Mouse (Mus musculus): ENCODE data around the gene Cfap73.
A peak's percentile ranks its signal among the peaks of the same experiment; 100 is the strongest.

Cfap73 gene

GRCm38 (mm10) chr5:120647814-120648491 is 13.9 kb upstream of the Cfap73 start:
- no peak for DNase-seq (ENCODE audit: low read depth, low spot score)

DNA sequence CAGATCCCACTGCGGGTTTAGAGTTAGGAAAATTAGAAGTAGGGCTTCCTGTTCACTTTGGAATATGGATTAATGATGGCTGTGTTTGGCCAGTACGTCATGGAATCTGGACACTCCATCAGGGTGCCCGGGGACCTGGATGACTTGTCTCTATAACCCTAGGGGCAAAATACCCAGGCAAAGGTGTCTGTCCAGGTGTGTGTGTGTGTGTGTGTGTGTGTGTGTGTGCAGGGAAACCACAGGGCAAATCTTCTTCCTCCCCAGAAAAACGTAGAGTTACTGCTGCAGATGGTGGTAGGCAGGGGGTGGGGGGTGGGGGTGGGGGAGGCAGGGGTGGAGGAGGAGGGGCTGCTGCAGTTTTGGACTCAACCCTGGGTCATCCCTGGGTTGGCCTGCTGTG is 13.3 kb upstream of the Cfap73 start:
- DNase-seq (ENCODE audit: low read depth, low spot score), result no peak

DNA sequence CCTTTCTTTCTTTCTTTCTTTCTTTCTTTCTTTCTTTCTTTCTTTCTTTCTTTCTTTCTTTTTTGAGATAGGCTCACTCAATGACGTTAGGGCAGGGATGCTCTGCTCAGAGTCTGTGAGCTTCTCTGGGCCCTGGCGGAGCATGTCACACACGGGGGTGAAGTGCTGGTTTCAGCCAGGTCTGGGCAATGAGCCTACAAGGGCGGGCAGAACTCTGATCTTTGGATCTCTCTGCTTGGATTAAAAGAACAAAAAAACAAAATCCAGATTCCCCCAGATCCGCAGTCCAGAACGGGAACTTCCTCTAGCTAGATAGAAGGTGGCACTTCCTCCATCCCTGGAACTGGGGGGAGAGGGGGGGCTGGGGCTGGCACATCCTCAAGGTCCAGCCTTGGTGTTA is 11.8 kb upstream of the Cfap73 start:
- DNase-seq (ENCODE audit: low read depth, low spot score), result no peak

DNA sequence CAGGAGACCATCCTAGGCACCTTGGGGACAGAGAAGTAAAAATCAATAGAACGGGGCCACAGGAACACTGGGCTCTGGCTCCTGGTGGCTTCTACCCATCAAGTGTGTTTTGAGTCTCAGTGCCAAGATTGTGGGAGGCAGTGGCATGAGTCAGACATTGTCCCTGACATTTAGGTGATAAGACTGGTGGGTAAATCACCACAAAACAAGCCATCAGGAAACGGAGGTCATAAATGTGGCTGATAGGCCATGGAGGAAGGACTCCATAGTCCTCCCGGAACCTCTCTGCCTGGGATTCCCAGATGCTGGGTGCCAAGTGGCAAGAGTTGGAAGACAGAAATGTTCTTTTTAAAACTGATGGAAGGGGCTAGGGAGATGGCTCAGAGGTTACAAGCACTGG is 10.2 kb upstream of the Cfap73 start:
- no peak for DNase-seq (ENCODE audit: low read depth, low spot score)

GRCm38 (mm10) chr5:120643365-120644085 is 9.5 kb upstream of the Cfap73 start:
- no peak for DNase-seq (ENCODE audit: low read depth, low spot score)

GRCm38 (mm10) chr5:120640094-120640493 is 6.1 kb upstream of the Cfap73 start:
- no peak for DNase-seq (ENCODE audit: low read depth, low spot score)

GRCm38 (mm10) chr5:120635633-120636032 is 1.6 kb upstream of the Cfap73 start:
- no peak for DNase-seq (ENCODE audit: low read depth, low spot score)

GRCm38 (mm10) chr5:120634860-120635259 is 825 bp upstream of the Cfap73 start:
- no peak for DNase-seq (ENCODE audit: low read depth, low spot score)

DNA sequence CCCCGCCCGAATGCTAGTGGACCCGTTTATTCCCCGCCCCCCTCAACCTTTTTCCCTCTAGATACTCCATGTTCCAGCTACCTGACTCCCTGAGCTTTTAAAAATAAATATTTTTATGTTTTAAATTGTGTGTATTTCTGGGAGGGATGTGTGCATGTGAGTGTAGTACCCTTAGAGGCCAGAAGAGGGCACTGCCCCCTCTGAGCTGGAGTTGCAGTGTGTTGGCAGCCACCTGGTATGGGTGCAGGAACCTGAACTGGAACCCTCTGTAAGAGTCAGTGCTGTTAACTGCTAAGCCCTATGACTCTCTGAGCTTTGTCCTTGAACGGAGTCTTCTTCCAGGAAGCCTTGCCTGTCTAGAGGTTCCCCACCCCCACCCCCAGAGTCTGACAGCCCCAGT is 2.1 kb downstream of the Cfap73 start:
- no peak for DNase-seq (ENCODE audit: low read depth, low spot score)

DNA sequence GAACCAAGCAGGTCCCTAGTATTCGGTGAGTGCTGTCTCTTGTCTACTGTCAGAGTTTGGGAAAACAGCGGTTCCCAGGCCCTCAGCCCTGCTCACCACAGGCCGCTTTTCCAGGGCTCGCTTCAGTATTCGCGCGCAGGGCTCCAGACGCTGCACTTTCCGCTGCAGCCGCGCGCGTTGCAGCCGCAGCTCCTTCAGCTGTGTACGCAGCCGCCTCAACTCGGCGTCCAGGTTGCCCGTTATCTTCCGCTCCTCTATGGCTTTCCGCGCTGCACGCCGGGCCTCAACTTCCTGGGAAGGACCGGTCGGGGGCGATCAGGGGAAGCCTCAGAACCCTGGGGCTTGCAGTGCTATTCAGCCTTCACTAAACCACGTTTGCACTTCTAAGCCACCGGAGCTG is 2.9 kb downstream of the Cfap73 start:
- DNase-seq (ENCODE audit: low read depth, low spot score), result no peak

- DNase-seq (ENCODE audit: low read depth, low spot score), result no peak
These were observed 5.4 kb downstream of the Cfap73 start for GRCm38 (mm10) chr5:120628624-120629023.

GRCm38 (mm10) chr5:120627515-120628300 is 6.3 kb downstream of the Cfap73 start:
- no peak for DNase-seq (ENCODE audit: low read depth, low spot score)

DNA sequence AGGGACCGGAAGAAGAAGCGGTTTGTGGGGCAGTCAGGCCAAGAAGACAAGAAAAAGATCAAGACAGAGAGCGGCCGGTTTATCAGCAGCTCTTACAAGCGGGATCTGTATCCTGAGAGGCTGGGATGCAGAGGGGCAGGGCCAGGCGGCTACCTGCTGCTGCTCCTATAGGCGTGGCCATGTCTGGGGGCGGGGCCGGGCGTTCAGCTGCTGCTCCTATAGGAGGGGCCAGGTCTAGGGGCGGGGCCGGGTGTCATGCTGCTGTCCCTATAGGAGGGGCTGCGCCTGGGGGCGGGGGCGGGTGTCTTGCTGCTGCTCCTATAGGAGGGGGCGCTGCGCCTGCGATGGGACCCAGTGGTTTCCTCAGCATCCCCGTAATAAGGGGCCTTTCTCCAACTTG is 7.6 kb downstream of the Cfap73 start:
- no peak for DNase-seq (ENCODE audit: low read depth, low spot score)

GRCm38 (mm10) chr5:120624427-120624826 is 9.6 kb downstream of the Cfap73 start:
- DNase-seq (ENCODE audit: low read depth, low spot score), result no peak

DNA sequence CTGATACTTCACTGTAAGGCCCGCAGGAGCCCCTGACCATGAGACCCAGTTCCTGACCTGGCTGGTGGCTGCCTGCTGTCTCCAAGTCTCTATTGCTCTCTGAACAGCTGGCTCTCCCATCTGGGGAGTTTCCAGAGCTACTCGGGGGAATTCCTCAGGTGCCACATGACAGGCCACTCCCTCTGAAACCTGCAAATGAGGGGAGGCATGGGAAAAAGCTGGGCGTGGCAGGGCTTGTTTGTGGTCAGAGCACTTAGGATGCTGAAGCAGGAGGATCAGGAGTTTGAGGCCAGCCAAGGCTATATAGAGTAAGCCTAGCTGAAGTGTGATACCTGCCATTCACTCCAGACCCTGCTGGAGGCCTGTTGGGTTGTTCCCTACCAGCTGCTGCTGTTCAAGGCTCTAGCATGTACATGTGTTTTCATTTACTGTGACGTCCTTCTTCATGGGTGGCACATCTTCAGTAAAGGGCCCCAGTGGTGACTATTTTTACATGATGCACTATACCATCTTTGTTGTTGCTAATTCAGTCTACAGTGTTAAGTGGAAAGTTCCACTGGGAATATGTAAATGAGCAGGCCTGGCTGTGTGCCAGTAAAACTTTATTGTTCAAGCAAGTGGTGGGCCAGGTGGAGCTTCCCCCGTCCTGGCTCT is 11.7 kb downstream of the Cfap73 start:
- no peak for DNase-seq (ENCODE audit: low read depth, low spot score)

- no peak for DNase-seq (ENCODE audit: low read depth, low spot score)
These were observed 12.2 kb downstream of the Cfap73 start for GRCm38 (mm10) chr5:120621846-120622197.

- no peak for DNase-seq (ENCODE audit: low read depth, low spot score)
These were observed 12.8 kb downstream of the Cfap73 start for GRCm38 (mm10) chr5:120621078-120621765.

- peak; percentile 76 for DNase-seq (ENCODE audit: low read depth, low spot score)
These were observed 13.5 kb downstream of the Cfap73 start for GRCm38 (mm10) chr5:120620375-120621077.

DNA sequence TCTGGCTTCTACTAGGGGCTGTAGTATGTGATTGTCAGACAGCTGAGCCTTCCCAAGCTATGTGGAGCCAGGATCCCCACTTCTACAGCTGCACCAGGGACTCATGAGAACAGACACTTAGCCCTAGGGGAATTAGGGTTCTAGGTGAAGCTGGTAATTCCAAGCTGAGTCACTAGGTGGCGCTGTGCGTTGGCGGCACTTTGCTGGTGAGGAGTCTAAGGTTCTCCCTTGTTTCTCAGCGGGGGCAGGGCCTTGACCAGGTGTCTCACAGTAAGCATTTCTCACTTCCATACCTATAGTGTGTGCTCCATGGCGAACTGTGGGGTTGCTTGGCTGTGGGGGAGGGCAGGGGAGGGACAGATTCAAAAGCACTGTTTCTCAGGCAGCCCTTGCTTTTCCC is 14.8 kb downstream of the Cfap73 start:
- DNase-seq (ENCODE audit: low read depth, low spot score), result no peak

- DNase-seq (ENCODE audit: low read depth, low spot score), result no peak
These were observed 15.3 kb downstream of the Cfap73 start for GRCm38 (mm10) chr5:120618778-120619177.

GRCm38 (mm10) chr5:120615903-120616302 is 18.1 kb downstream of the Cfap73 start:
- DNase-seq (ENCODE audit: low read depth, low spot score), result no peak
